Mouse (Mus musculus) Patski (cell line): Measurements from ENCODE around the gene Rarres2. TPM values are rescaled to one million over a fixed set of nuclear protein-coding genes. Genes with fewer than 3 reads are reported as not detected.
"Not testable (repeated sequence)": the region's sequence is repeated elsewhere in the genome, so short reads cannot be mapped to it uniquely, and the experiment has no call there.

ENCODE experiments used
- ATAC-seq: fragments of 100-300 bp; one replicate; pipeline ENCODE4 v1.8.0; 2021
- CTCF ChIA-PET: fragments of 350-600 bp; sonication (Branson Sonifier 250); formaldehyde crosslinking; loops from one replicate; lab custom pipeline; 2022; ENCODE audit warnings: inconsistent platforms; lab: Charles Lee
- POLR2A ChIA-PET: fragments of 350-600 bp; sonication (Branson Sonifier 250); formaldehyde crosslinking; loops from one replicate; lab custom pipeline; 2022; ENCODE audit warnings: antibody characterized with exemption, inconsistent platforms; lab: Charles Lee
- DNase-seq: peaks from one replicate; pipeline ENCODE4 v3.0.0-alpha.2; 2011; ENCODE audit warnings: low read depth, low spot score
- H3K27me3 ChIP-seq: fragments of 371-371 bp; one replicate; pipeline ENCODE4 v1.5.1; 2021
- CTCF ChIP-seq: fragments of 100-300 bp; IDR thresholded peaks from one replicate; pipeline ENCODE4 v1.5.1; 2021
- in situ Hi-C: fragments of 300-500 bp; cut with MboI; formaldehyde crosslinking; loops from 3 replicates; pipeline ENCODE4 v1.11.1; 2018; ENCODE audit warnings: low pct_unique_long_range_greater_than_20kb, mixed read lengths
- polyA plus RNA-seq: library from polyadenylated mRNA; unstranded; gene quantifications from one replicate; pipeline ENCODE4 v1.2.3, GENCODE M21; 2021

Rarres2 gene
- polyA plus RNA-seq, 1 experiment from 2014 or later = 0.22 TPM

DNA sequence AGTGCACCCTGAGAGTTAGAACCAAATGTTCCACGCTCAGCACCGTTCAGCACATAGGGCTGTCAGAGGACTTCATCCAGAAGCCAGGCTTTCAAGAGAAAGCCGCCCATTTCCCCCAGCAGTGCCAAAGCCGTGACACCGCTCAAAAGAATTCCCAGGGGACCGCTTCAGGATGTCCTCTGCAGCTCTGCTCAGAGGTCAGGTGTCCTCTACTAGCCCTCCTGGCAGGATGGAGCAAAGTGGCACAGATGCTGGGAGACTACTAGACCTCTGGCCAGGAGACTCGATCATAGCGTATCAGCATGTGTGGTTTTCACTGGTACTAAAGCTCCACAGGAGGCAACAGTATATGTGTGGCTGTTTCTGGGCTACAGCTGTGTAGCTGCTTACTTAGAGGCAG, 37.7 kb downstream of the Rarres2 start:
- ChIA-PET CTCF (no interaction called here), POLR2A (no interaction called here)
- no peak for TF ChIP-seq CTCF
- in situ Hi-C loops = loop anchor here (5.0 kb wide), 2 partner anchors 92 to 358 kb away; partner anchors contain the start of gene AI854703
- H3K27me3 ChIP-seq = no peaks in the 10 kb centered on the region
- ATAC-seq = no peak
- no peak for DNase-seq

- POLR2A ChIA-PET = no interaction called here
- TF ChIP-seq CTCF = no peak
- DNase-seq (no peak), ATAC-seq (no peak)
- in situ Hi-C loops = no loop called here
- CTCF ChIA-PET = no interaction called here
- no peaks in the 10 kb centered on the region for H3K27me3 ChIP-seq
Measured at GRCm38 (mm10) chr6:48533475-48533874, 39.1 kb downstream of the Rarres2 start.

- no peak for ATAC-seq
- TF ChIP-seq CTCF = no peak
- no peak for DNase-seq
- in situ Hi-C loops = no loop called here
- POLR2A ChIA-PET = interaction anchor here (0.9 to 1.1 kb wide), 2 partner anchors 10 to 86 kb away, joined by 3 read pairs; no protein-coding TSS in a partner anchor
- CTCF ChIA-PET = interaction anchor here (1.5 to 1.6 kb wide), 2 partner anchors 10 to 12 kb away, joined by 4 to 6 read pairs; no protein-coding TSS in a partner anchor
- no peaks in the 10 kb centered on the region for H3K27me3 ChIP-seq
Measured at GRCm38 (mm10) chr6:48530862-48531261, 41.7 kb downstream of the Rarres2 start.

- TF ChIP-seq CTCF = no peak
- peak; percentile 44 for ATAC-seq
- CTCF ChIA-PET = interaction anchor here (1.2 to 1.6 kb wide), 3 partner anchors 11 to 115 kb away, joined by 3 to 6 read pairs (median 4); no protein-coding TSS in a partner anchor
- in situ Hi-C loops = no loop called here
- POLR2A ChIA-PET = interaction anchor here (0.6 to 0.9 kb wide), 2 partner anchors 9 to 350 kb away, joined by 3 read pairs; no protein-coding TSS in a partner anchor
- H3K27me3 ChIP-seq = no peaks in the 10 kb centered on the region
- DNase-seq = no peak
Measured at GRCm38 (mm10) chr6:48529871-48530440, 42.6 kb downstream of the Rarres2 start.

GRCm38 (mm10) chr6:48529261-48529660, 43.3 kb downstream of the Rarres2 start:
- ATAC-seq = no peak
- H3K27me3 ChIP-seq = no peaks in the 10 kb centered on the region
- ChIA-PET POLR2A (no interaction called here), CTCF (interaction anchor here (1.1 to 1.6 kb wide), 4 partner anchors 9 to 115 kb away, joined by 3 to 6 read pairs (median 4); no protein-coding TSS in a partner anchor)
- in situ Hi-C loops = no loop called here
- DNase-seq = no peak
- TF ChIP-seq CTCF = no peak

DNA sequence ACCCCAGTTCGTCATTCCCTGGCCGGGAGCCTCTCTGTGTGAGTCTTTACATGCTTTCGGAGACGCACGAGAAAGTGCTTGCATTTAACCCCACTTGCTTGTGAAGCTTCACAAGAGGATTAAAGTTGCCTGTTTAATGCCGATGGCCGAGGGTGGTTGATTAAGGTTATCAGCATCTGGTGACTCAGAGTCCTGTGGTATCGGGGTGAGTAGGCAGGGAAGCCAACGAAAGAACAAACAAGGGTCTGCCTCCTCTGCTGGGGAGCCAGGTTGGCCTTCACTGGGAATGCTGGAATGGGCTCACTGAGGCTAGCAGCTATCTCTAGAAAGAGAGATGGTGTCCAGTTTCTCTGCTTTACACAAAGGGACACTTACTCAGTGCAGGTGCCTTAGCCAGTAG, 44.7 kb downstream of the Rarres2 start:
- DNase-seq (no peak), ATAC-seq (no peak)
- in situ Hi-C loops = no loop called here
- TF ChIP-seq CTCF = no peak
- CTCF ChIA-PET = no interaction called here
- no peaks in the 10 kb centered on the region for H3K27me3 ChIP-seq
- POLR2A ChIA-PET = interaction anchor here (0.6 kb wide), 1 partner anchor 76 kb away, joined by 3 read pairs; no protein-coding TSS in a partner anchor

DNA sequence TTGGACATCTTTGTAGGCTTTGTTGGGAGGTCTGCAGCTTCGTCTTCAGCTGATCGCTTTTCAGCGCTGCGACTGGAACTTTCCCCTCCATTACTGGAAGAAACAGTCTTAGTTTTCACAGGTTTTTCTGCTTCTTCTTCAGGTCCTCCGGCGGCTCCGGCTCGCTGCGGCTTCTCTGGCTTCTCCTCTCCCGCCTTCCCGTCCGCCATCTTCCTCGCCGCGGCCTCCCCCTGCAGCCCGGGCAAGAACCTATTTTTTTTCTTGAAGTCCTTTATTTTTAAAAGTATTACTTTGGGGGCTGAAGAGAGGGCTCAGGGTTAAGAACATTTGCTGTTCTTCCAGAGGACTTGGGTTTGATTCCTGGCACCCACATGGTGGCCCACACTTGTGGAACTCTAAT, 47.7 kb downstream of the Rarres2 start:
- H3K27me3 ChIP-seq, DNase-seq, POLR2A ChIA-PET, in situ Hi-C loops, ATAC-seq: not testable (repeated sequence)
- CTCF ChIA-PET = interaction anchor here (1.1 kb wide), 1 partner anchor 11 kb away, joined by 4 read pairs; no protein-coding TSS in a partner anchor

Other genes starting within 250 kb of the Rarres2 start
- gene Krba1, start 177.2 kb downstream of the Rarres2 start, polyA plus RNA-seq = 36.0 TPM
- gene Zfp467, start 127.0 kb downstream of the Rarres2 start, polyA plus RNA-seq = 30.7 TPM
- gene Sspo, start 124.6 kb downstream of the Rarres2 start, polyA plus RNA-seq = 0.05 TPM
- gene Atp6v0e2, start 35.2 kb downstream of the Rarres2 start, polyA plus RNA-seq = 97.0 TPM
- 21.5 TPM for gene Lrrc61, start 18.0 kb downstream of the Rarres2 start, polyA plus RNA-seq
- not detected for gene Gm45021, start 16.8 kb upstream of the Rarres2 start, polyA plus RNA-seq
- 44.2 TPM for gene Repin1, start 21.1 kb upstream of the Rarres2 start, polyA plus RNA-seq
- 0.62 TPM for gene Gm44965, start 21.2 kb upstream of the Rarres2 start, polyA plus RNA-seq
- 8.7 TPM for gene Zfp775, start 29.3 kb upstream of the Rarres2 start, polyA plus RNA-seq
- 25.6 TPM for gene AI854703, start 54.0 kb upstream of the Rarres2 start, polyA plus RNA-seq
- gene Gimap8, start 74.4 kb upstream of the Rarres2 start, polyA plus RNA-seq = 7.3 TPM
- 20.6 TPM for gene Gimap9, start 103.3 kb upstream of the Rarres2 start, polyA plus RNA-seq
- gene Gimap4, start 111.8 kb upstream of the Rarres2 start, polyA plus RNA-seq = 0.73 TPM
- gene Gimap6, start 135.4 kb upstream of the Rarres2 start, polyA plus RNA-seq = not detected
- not detected for gene Gm28053, start 145.8 kb upstream of the Rarres2 start, polyA plus RNA-seq
- not detected for gene Gimap7, start 145.8 kb upstream of the Rarres2 start, polyA plus RNA-seq
- 0.04 TPM for gene Gimap1, start 166.3 kb upstream of the Rarres2 start, polyA plus RNA-seq
- not detected for gene Gimap5, start 173.4 kb upstream of the Rarres2 start, polyA plus RNA-seq
- not detected for gene Gimap3, start 198.1 kb upstream of the Rarres2 start, polyA plus RNA-seq